Mouse (Mus musculus): Measurements from ENCODE around the gene Tacc3.

DNA sequence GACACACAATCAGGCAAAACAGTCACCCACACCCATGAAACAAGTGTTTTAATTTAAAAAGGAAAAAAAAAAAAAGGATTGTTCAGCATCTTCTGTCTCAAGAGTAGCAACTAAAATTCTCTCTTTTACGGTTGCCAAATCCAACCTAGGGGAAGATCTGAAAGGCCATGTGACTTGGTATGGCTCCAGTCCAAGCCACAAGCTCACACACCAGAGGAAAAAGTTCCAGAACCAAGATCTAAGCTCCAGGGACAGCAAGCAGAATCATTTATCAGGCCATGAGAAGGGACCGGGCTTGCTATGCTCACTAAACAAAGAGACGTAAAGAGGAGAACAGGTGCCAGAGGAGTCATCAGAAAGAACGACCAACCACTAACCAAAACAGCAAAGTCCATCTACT lies 30.0 kb upstream of the Tacc3 start:
- TF ChIP-seq GATA1 (IDR thresholded peaks at IDR 0.05; ENCODE audit: borderline replicate concordance, low read length) (no peak), FLI1 (IDR thresholded peaks at IDR 0.05; ENCODE audit: low read length) (no peak)

Data from megakaryocyte, embryonic 14.5 days (primary cell).